Mouse (Mus musculus): Measurements from ENCODE around the gene Itga5.

Itga5 gene

GRCm38 (mm10) chr15:103363809-103364208 is 2.8 kb downstream of the Itga5 start:
- DNase-seq, result no peak

- DNase-seq, result no peak
Observed at GRCm38 (mm10) chr15:103362950-103363349, 3.6 kb downstream of the Itga5 start.

GRCm38 (mm10) chr15:103362333-103362732 is 4.2 kb downstream of the Itga5 start:
- no peak for DNase-seq

- no peak for DNase-seq
Observed at GRCm38 (mm10) chr15:103361269-103361668, 5.3 kb downstream of the Itga5 start.

- DNase-seq, result peak; percentile 85 to 89
Observed at GRCm38 (mm10) chr15:103359869-103360602, 6.5 kb downstream of the Itga5 start.

- DNase-seq, result no peak
Observed at GRCm38 (mm10) chr15:103359122-103359510, 7.4 kb downstream of the Itga5 start.

- DNase-seq, result peak in 1 of 2 experiments; percentile 9
Observed at GRCm38 (mm10) chr15:103358278-103359121, 8.1 kb downstream of the Itga5 start.

- peak in 1 of 2 experiments; percentile 4 for DNase-seq
Observed at GRCm38 (mm10) chr15:103357817-103358216, 8.7 kb downstream of the Itga5 start.

- peak in 1 of 2 experiments; percentile 6 for DNase-seq
Observed at GRCm38 (mm10) chr15:103356130-103356529, 10.4 kb downstream of the Itga5 start.

- DNase-seq, result no peak
Observed at GRCm38 (mm10) chr15:103355420-103355819, 11.1 kb downstream of the Itga5 start.

- peak; percentile 79 to 83 for DNase-seq
Observed at GRCm38 (mm10) chr15:103354690-103355089, 11.9 kb downstream of the Itga5 start.

GRCm38 (mm10) chr15:103353511-103354256 is 12.9 kb downstream of the Itga5 start:
- DNase-seq, result peak in 1 of 2 experiments; percentile 10

GRCm38 (mm10) chr15:103352856-103353255 is 13.7 kb downstream of the Itga5 start:
- peak; percentile 60 to 71 for DNase-seq

- peak; percentile 61 to 63 for DNase-seq
Observed at GRCm38 (mm10) chr15:103347275-103347684, 19.3 kb downstream of the Itga5 start.

- DNase-seq, result no peak
Observed at GRCm38 (mm10) chr15:103345789-103346188, 20.8 kb downstream of the Itga5 start.

- DNase-seq, result no peak
Observed at GRCm38 (mm10) chr15:103343556-103343955, 23.0 kb downstream of the Itga5 start.

- no peak for DNase-seq
Observed at GRCm38 (mm10) chr15:103343008-103343407, 23.6 kb downstream of the Itga5 start.

GRCm38 (mm10) chr15:103342415-103342814 is 24.1 kb downstream of the Itga5 start:
- DNase-seq, result peak; percentile 73 to 76

GRCm38 (mm10) chr15:103341547-103341946 is 25.0 kb downstream of the Itga5 start:
- DNase-seq, result no peak

GRCm38 (mm10) chr15:103340786-103341185 is 25.8 kb downstream of the Itga5 start:
- peak in 1 of 2 experiments; percentile 26 for DNase-seq

- DNase-seq, result peak; percentile 41 to 51
Observed at GRCm38 (mm10) chr15:103339961-103340337, 26.6 kb downstream of the Itga5 start, which contains the start of gene Zfp385a. Zfp385a (minus strand) TSS chr15:103340093.

- DNase-seq, result no peak
Observed at GRCm38 (mm10) chr15:103339166-103339960, 27.2 kb downstream of the Itga5 start.
